Mouse (Mus musculus): ENCODE measurements around the gene Dock1.

Dock1 gene

GRCm38 (mm10) chr7:135195631-135196030 lies 525.2 kb downstream of the Dock1 start:
- DNase-seq: no peak

- DNase-seq: no peak
Measured at GRCm38 (mm10) chr7:135196828-135197227, 526.4 kb downstream of the Dock1 start.

DNA sequence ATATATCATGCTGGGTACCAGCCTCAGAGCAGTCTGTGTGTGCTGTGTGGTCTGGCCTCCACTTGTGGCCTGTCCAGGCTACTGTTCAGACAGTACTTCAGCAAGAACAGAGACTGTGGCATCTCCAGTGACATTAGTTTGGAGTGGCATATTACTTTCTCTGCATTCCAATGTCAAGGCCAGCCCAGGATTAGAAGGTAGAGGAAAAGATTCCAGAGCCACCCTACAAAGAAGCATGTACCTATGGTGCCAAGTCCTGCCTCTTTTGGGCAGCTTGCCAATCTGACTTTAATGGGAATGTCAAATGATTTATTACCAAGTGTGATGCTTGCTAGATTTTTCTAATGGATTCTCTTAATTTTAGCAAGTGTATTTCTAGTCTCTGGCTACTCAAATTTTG lies 533.5 kb downstream of the Dock1 start:
- DNase-seq: no peak

DNA sequence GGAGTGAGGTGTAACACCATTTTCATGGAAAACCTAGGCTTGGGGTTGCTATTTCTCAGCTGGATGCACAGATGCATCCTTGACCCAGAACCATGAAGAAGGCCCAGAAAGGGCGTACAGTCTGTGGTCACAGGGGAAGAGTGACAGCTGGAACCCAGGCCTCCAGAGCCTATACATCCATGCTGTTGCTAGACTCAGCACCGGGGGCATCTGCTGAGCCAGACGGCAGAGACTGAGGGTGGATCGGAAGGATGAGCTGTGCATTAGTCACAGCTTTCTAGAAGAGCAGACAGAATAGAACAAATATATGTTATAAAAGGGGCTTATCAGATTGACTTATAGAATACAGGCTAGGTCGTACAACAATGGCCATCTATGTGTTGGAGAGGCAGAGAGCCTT lies 534.7 kb downstream of the Dock1 start:
- DNase-seq: no peak

- no peak for DNase-seq
Measured at GRCm38 (mm10) chr7:135208947-135209567, 538.6 kb downstream of the Dock1 start.

DNA sequence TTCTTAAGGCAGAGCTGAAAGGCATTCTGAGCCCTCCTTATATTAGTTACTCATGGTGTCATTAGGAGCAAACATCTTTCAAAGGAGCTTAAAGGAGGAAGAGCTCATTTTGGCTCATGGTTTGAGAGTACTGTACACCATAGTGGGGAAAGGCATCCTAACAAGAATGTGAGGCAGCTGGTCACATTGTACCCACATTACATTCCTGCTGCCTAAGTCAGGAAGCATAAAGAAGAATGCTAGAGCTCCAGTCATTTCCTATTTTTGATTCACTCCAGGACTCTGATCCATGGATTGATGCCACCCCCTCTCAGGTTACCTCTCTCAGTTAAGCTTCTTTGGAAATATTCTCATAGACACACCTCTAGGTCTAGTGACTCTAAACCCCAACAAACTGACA lies 539.8 kb downstream of the Dock1 start:
- DNase-seq: no peak

GRCm38 (mm10) chr7:135210831-135211230 lies 540.4 kb downstream of the Dock1 start:
- no peak for DNase-seq

DNA sequence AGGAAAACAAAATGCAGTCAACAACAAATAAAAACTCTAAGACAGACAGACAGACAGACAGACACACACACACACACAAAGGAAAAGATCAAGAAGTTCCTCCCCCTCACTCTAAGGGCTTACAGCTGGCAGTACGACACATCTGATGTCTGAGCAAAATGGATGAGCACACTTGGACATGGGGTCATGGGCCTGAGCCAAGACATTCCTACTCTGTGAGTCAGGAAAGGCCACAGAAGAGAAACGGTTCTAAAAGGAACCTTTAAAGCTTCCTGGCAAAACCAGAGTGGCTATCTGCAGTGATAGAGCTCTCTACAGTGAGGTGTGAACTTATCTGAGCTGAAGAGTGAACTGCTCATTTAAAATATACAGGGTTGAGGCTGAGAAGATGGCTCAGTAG lies 542.1 kb downstream of the Dock1 start:
- no peak for DNase-seq

- no peak for DNase-seq
Measured at GRCm38 (mm10) chr7:135221475-135221874, 551.0 kb downstream of the Dock1 start.

All from thymus, postnatal 25 days (tissue).